Mouse (Mus musculus) layer of hippocampus, adult 8-10 months (tissue): ENCODE data around the gene Gm16430. TPM values are rescaled to one million over a fixed set of nuclear protein-coding genes. Genes with fewer than 3 reads are reported as not detected.
"Not testable (repeated sequence)": the region's sequence is repeated elsewhere in the genome, so short reads cannot be mapped to it uniquely, and the experiment has no call there.

Experiments used
- DNase-seq, 2 experiments: peaks; one replicate each; pipeline ENCODE4 v3.0.0; 2022; ENCODE audit warnings: low spot score in 2 of 2
- total RNA-seq, 4 experiments: library from RNA; stranded (reverse); gene quantifications; 2 replicates each; pipeline ENCODE4 v1.2.4; 2022

The Gm16430 gene
- not detected for total RNA-seq

GRCm38 (mm10) chrX:54621911-54622310, at the start of gene Gm16430:
Gene Gm16430, plus strand, starts transcription at chrX:54622211.
- not testable (repeated sequence) for DNase-seq

Other genes with a start within 250 kb of the Gm16430 start
- not detected for gene Gm16405, start 91.0 kb upstream of the Gm16430 start, total RNA-seq